Mouse (Mus musculus): ENCODE measurements around the gene Palb2. TPM values are rescaled to one million over a fixed set of nuclear protein-coding genes. Genes with fewer than 3 reads are reported as not detected.

Palb2 gene
- polyA plus RNA-seq, 1 experiment from 2014 or later, result 8.2 TPM

DNA sequence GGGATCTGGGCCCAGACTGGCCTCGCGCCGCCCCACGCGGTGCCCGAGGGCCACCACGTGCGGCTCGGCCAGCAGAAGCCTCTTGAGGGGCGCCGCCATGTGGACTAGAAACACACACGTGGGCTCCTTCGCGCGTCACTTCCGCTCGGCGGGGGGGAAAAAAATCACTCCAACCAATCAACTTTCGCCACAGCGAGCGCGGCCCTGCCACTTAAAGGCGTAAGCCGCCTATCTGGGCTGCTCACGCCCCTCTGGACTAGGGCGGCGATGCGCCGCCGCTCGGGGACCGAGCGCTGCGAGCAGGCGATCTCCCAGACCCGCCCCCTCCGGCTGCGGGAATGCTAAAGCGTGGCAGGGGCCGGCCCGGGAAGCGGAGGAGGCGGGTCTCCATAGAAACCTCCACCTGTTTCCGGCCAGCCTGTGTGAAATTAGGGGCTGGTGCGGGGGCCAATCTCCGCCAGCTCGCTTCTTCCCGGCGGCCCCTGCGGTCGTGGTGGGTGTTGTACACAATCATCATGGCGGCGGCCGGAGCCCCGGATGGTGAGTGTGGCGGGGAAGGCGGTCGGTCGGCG, 65.8 kb downstream of the Palb2 start, which contains the start of the genes Ubfd1 and Ears2:
Gene Ubfd1 (plus strand): TSS at position 231 of the 572 bp plus-strand sequence.
Gene Ears2 (minus strand): TSS at position 319 of the 572 bp plus-strand sequence.
- Histone ChIP-seq H3K27me3 (ENCODE audit: insufficient read depth, low read length) (no peaks in the 10 kb centered on the region), H3K36me3 (ENCODE audit: insufficient read depth, low read length) (peaks cover 23% of the 10 kb centered on the region; the same call in 1 of the 2 replicates), H3K9me3 (replicated peaks; ENCODE audit: low read length) (no peaks in the 10 kb centered on the region), H3K9ac (ENCODE audit: low read depth, low read length) (peak within 1 kb of the TSS; percentile 92), H3K4me2 (ENCODE audit: low read length) (peak within 1 kb of the TSS; percentile 68), H3K27ac (peak within 1 kb of the TSS; percentile 94), H3K4me3 (replicated peaks; ENCODE audit: low read depth, low read length) (peak within 1 kb of the TSS; percentile 97), H3K4me1 (replicated peaks; ENCODE audit: insufficient read depth, low read length) (peaks cover 4% of the 10 kb centered on the region)
- WGBS, result under 1% methylated on average over 54 of the region's 60 CpGs
- TF ChIP-seq CTCF (IDR thresholded peaks at IDR 0.05; ENCODE audit: low read depth), result peak; percentile 24; the same call in 1 of the 2 replicates
- ATAC-seq (replicated peaks; ENCODE audit: low FRiP score, low read depth) (peak; percentile 99), DNase-seq (ENCODE audit: low spot score) (peak; percentile 98)

DNA sequence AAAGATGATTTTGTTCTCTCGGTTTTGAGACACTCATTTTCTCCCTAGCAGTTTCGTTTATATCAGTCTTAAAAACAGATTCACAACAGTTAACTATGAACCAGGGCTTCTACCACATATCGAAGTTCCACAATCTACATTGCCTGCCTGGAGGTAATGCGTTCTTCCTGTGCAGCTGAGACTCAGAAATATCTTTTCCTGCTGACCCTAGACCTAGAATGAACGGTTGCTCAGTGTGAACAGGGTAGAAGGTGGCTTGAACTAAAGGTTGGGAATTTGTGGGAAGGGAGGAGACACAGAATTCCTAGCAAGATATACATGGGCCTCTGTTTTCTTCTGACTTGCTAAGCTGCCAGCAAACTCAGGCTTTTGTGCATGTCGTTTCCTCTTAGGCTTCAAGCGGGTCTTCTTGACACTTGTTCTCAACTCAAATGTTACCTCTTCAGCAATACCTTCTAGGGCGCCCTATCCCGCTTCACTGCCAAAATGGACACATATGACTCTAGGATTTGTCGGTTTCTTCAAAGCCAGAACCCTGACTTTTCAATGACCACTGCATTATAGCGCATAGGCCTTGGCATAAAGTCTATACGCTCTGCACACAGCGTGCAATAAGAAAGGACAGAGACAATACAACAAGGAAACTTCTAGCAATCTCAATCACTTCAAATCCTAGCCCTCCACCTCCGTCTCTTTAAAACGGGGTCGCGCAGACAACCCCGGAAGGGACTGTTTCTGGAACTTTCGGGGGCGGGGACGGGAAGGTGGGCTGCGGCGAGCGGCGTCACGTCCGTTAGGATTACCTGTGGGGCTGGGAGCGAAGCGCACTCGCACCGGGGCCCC, 66.5 kb downstream of the Palb2 start:
- H3K27ac ChIP-seq, result peak overlapping the region; percentile 94
- 15% methylated on average over 31 of the region's 31 CpGs for WGBS
- no peaks in the 10 kb centered on the region for H3K9me3 ChIP-seq (replicated peaks; ENCODE audit: low read length)
- peak overlapping the region; percentile 68 for H3K4me2 ChIP-seq (ENCODE audit: low read length)
- ATAC-seq (replicated peaks; ENCODE audit: low FRiP score, low read depth), result no peak
- no peak for TF ChIP-seq CTCF (IDR thresholded peaks at IDR 0.05; ENCODE audit: low read depth)
- H3K4me3 ChIP-seq (replicated peaks; ENCODE audit: low read depth, low read length), result peak overlapping the region; percentile 97
- peaks cover 4% of the 10 kb centered on the region for H3K4me1 ChIP-seq (replicated peaks; ENCODE audit: insufficient read depth, low read length)
- no peaks in the 10 kb centered on the region for H3K27me3 ChIP-seq (ENCODE audit: insufficient read depth, low read length)
- DNase-seq (ENCODE audit: low spot score), result peak; percentile 11
- H3K9ac ChIP-seq (ENCODE audit: low read depth, low read length), result peak overlapping the region; percentile 92
- 0 out of 2 replicates have a peak, but pooled peaks cover 16% of the 10 kb centered on the region for H3K36me3 ChIP-seq (ENCODE audit: insufficient read depth, low read length)

DNA sequence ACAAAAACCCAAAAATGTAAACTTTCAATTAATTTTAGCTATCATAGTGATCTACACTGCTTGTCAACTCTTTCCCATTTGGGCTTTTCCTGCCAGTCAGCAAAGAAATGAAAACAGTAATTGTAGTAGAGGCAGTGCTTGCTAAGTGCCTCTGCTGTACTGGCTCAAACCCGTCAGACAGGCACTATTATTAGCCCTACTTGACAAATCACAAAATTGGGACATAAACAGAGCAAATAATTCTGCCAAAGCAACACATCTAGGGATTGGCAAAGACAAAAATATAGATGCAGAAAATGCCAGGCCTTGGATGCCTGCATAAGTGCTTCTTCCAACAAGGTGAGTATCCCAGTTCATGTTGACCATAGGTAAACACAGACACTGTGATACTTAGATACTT, 67.1 kb downstream of the Palb2 start:
- 61% methylated on average over 1 of the region's 1 CpGs for WGBS
- H3K27me3 ChIP-seq (ENCODE audit: insufficient read depth, low read length), result no peaks in the 10 kb centered on the region
- DNase-seq (ENCODE audit: low spot score) (no peak), ATAC-seq (replicated peaks; ENCODE audit: low FRiP score, low read depth) (no peak)
- H3K9me3 ChIP-seq (replicated peaks; ENCODE audit: low read length), result no peaks in the 10 kb centered on the region
- H3K27ac ChIP-seq, result no peak overlapping the region
- peak overlapping the region; percentile 97; the same call in 1 of the 2 replicates for H3K4me3 ChIP-seq (replicated peaks; ENCODE audit: low read depth, low read length)
- H3K36me3 ChIP-seq (ENCODE audit: insufficient read depth, low read length), result 0 out of 2 replicates have a peak, but pooled peaks cover 15% of the 10 kb centered on the region
- H3K4me2 ChIP-seq (ENCODE audit: low read length), result peak overlapping the region; percentile 68; the same call in 1 of the 2 replicates
- no peak for TF ChIP-seq CTCF (IDR thresholded peaks at IDR 0.05; ENCODE audit: low read depth)
- H3K9ac ChIP-seq (ENCODE audit: low read depth, low read length), result 0 out of 2 replicates have a peak overlapping the region, but pooled peaks have one; percentile 92
- H3K4me1 ChIP-seq (replicated peaks; ENCODE audit: insufficient read depth, low read length), result peaks cover 4% of the 10 kb centered on the region

Other genes starting within 250 kb of the Palb2 start
- gene Cog7, start 151.3 kb downstream of the Palb2 start, polyA plus RNA-seq (2015; fragmentation: Nextera tagmentation; extraction: Ambion mirVana), result 11.6 and 14.8 TPM in 2 replicates
- gene Gga2, start 111.8 kb downstream of the Palb2 start, polyA plus RNA-seq (2015; fragmentation: Nextera tagmentation; extraction: Ambion mirVana), result 55.5 and 61.1 TPM in 2 replicates
- gene Ubfd1, start 65.8 kb downstream of the Palb2 start, polyA plus RNA-seq (2015; fragmentation: Nextera tagmentation; extraction: Ambion mirVana), result 40.8 and 42.1 TPM in 2 replicates
- gene Ears2, start 65.7 kb downstream of the Palb2 start, polyA plus RNA-seq (2015; fragmentation: Nextera tagmentation; extraction: Ambion mirVana), result 14.6 and 14.8 TPM in 2 replicates
- 975 and 1,004 TPM in 2 replicates for gene Ndufab1, start 31.1 kb downstream of the Palb2 start, polyA plus RNA-seq (2015; fragmentation: Nextera tagmentation; extraction: Ambion mirVana)
- gene Dctn5, start 56 bp upstream of the Palb2 start, polyA plus RNA-seq (2015; fragmentation: Nextera tagmentation; extraction: Ambion mirVana), result 85.7 and 96.3 TPM in 2 replicates
- gene Plk1, start 26.5 kb upstream of the Palb2 start, polyA plus RNA-seq (2015; fragmentation: Nextera tagmentation; extraction: Ambion mirVana), result 46.6 and 51.4 TPM in 2 replicates
- 0.10 and 0.12 TPM in 2 replicates for gene Ern2, start 53.2 kb upstream of the Palb2 start, polyA plus RNA-seq (2015; fragmentation: Nextera tagmentation; extraction: Ambion mirVana)
- 0.51 and 0.91 TPM in 2 replicates for gene Chp2, start 86.5 kb upstream of the Palb2 start, polyA plus RNA-seq (2015; fragmentation: Nextera tagmentation; extraction: Ambion mirVana)
- gene Prkcb, start 155.8 kb upstream of the Palb2 start, polyA plus RNA-seq (2015; fragmentation: Nextera tagmentation; extraction: Ambion mirVana), result 2.1 and 2.2 TPM in 2 replicates